Mouse (Mus musculus) lung, postnatal 0 days (tissue): Measurements from ENCODE around the gene Tmem126a. TPM values are rescaled to one million over a fixed set of nuclear protein-coding genes. Genes with fewer than 3 reads are reported as not detected.

ENCODE experiments used
- ATAC-seq: fragments of 200-750 bp; cut with Nextera tagmentation; 2 replicates; pipeline ENCODE4 v1.8.0; 2017; ENCODE audit warnings: moderate library complexity
- DNase-seq: peaks from one replicate; pipeline ENCODE4 v3.0.0-alpha.2; 2016; ENCODE audit warnings: low spot score
- H3K27ac ChIP-seq: fragments of 300-500 bp; sonication (generic); 2 replicates; pipeline ENCODE4 v1.5.1; 2014; ENCODE audit warnings: antibody characterized with exemption, mild to moderate bottlenecking, low read length, mixed read lengths
- H3K27me3 ChIP-seq: fragments of 300-500 bp; sonication (generic); replicated peaks from 2 replicates; pipeline ENCODE4 v1.6.1; 2014; ENCODE audit warnings: low read length, mixed read lengths; ENCODE audit not compliant: insufficient read depth
- H3K36me3 ChIP-seq: fragments of 300-500 bp; sonication (generic); 2 replicates; pipeline ENCODE4 v1.6.1; 2014; ENCODE audit warnings: low read length, mixed read lengths; ENCODE audit not compliant: insufficient read depth
- H3K4me1 ChIP-seq: fragments of 300-500 bp; sonication (generic); 2 replicates; pipeline ENCODE4 v1.6.1; 2014; ENCODE audit warnings: antibody characterized with exemption, low read depth, low read length, mixed read lengths; ENCODE audit not compliant: insufficient read depth
- H3K4me2 ChIP-seq: fragments of 300-500 bp; sonication (generic); replicated peaks from 2 replicates; pipeline ENCODE4 v1.6.1; 2014; ENCODE audit warnings: low read depth, mild to moderate bottlenecking, low read length, moderate library complexity, mixed read lengths
- H3K4me3 ChIP-seq: fragments of 300-500 bp; sonication (generic); 2 replicates; pipeline ENCODE4 v1.5.1; 2014; ENCODE audit warnings: low read depth, low read length
- H3K9ac ChIP-seq: fragments of 300-500 bp; sonication (generic); replicated peaks from 2 replicates; pipeline ENCODE4 v1.6.1; 2014; ENCODE audit warnings: low read depth, mild to moderate bottlenecking
- H3K9me3 ChIP-seq: fragments of 300-500 bp; sonication (generic); 2 replicates; pipeline ENCODE4 v1.6.1; 2016; ENCODE audit warnings: low read length, mixed read lengths
- CTCF ChIP-seq: IDR thresholded peaks from 2 replicates; pipeline ENCODE4 v1.5.1; 2016; ENCODE audit warnings: antibody characterized with exemption, mild to moderate bottlenecking
- EP300 ChIP-seq: IDR thresholded peaks from 2 replicates; pipeline ENCODE4 v1.6.1; 2016; ENCODE audit warnings: antibody characterized with exemption, mild to moderate bottlenecking, control low read depth
- WGBS: fragments of 180-500 bp; shearing (Covaris S2); extraction: QIAGEN DNeasy Blood & Tissue Kit; methylation state at CpG from one replicate; pipeline ENCODE4 v1.1.7; 2014; 5-methylcytosine and 5-hydroxymethylcytosine counted together
- polyA plus RNA-seq: library from polyadenylated mRNA; unstranded; fragments of >200 nt; fragmentation: Nextera tagmentation; extraction: Ambion mirVana; gene quantifications from 2 replicates; pipeline ENCODE4 v1.2.1, GENCODE M21; 2015

Gene Tmem126a
- polyA plus RNA-seq, 1 experiment from 2014 or later, result 62.6 TPM

DNA sequence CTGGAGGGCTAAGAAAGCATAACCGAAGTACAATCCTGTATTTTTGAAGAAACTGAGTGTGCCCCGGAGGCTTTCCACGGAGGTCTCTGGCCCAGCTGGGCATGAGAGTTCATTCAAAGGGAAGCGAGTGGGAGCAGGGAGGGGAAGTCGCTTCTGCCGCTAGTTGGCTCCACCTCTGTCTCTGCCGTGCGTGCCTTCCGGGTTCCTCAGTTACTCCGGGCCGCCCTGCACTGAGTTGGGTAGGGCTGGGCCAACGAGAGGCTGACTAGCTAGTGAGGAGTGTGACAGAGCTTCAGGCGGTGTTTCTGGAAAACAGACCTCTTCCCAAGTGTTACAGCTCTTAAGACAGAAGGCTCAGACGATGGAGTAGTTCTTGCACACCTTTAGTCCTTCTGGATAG lies 3.9 kb upstream of the Tmem126a start:
- ATAC-seq, result peak; percentile 54
- DNase-seq, result peak; percentile 54
- 18% methylated on average over 14 of the region's 14 CpGs for WGBS
- Histone ChIP-seq H3K27ac (no peak overlapping the region), H3K4me3 (no peak overlapping the region), H3K36me3 (no peaks in the 10 kb centered on the region), H3K4me2 (no peak overlapping the region), H3K27me3 (no peaks in the 10 kb centered on the region), H3K9me3 (no peaks in the 10 kb centered on the region), H3K9ac (no peak overlapping the region), H3K4me1 (peaks cover 6% of the 10 kb centered on the region; the same call in 1 of the 2 replicates)
- no peak for TF ChIP-seq EP300
- TF ChIP-seq CTCF, result peak; percentile 60

DNA sequence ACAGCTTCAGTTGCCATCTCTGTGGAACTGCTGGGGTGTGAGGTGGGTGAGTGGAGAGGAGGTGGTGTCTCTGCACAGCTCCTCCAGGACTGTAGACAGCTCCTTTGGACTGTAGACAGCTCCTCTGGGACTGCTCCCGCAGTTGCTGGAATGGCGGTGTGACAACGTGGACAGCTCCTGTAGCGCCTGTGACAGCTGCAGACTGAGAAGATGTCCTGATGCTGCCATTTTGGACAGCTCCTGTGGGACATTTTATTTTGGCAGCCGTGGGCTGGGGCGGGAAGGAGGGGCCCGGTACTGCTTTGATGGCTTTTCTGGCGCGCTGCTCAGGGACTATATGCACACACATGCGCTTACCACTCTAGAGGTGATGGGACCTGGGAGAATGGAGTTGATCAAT lies 3.3 kb upstream of the Tmem126a start:
- H3K4me2 ChIP-seq, result no peak overlapping the region
- no peaks in the 10 kb centered on the region for H3K36me3 ChIP-seq
- no peak for ATAC-seq
- TF ChIP-seq EP300 (no peak), CTCF (no peak)
- H3K4me1 ChIP-seq, result peaks cover 6% of the 10 kb centered on the region; the same call in 1 of the 2 replicates
- no peak for DNase-seq
- no peak overlapping the region for H3K4me3 ChIP-seq
- no peak overlapping the region for H3K9ac ChIP-seq
- WGBS, result 38% methylated on average over 10 of the region's 10 CpGs
- H3K9me3 ChIP-seq, result no peaks in the 10 kb centered on the region
- H3K27ac ChIP-seq, result no peak overlapping the region
- H3K27me3 ChIP-seq, result no peaks in the 10 kb centered on the region

DNA sequence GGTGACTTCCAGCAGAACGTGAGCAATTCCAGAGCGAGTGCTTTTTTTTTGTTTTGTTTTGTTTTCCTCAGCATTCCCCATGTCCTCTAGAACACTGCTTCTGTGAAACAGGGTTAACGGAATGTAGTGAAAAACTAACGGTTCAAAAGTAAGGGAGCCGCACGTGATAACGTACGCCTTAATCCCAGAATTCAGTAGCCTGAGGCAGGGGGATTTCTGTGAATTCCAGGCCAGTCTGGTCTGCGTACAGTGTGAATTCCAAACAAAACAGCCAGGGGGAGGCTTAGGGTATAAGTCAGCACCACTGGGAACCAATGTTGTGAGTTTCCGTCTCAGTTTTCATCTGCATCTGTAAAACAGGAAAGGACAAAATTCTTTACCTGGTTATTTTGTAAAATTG lies 488 bp upstream of the Tmem126a start:
- H3K9ac ChIP-seq, result peak overlapping the region; percentile 51
- H3K36me3 ChIP-seq, result no peaks in the 10 kb centered on the region
- WGBS, result 10% methylated on average over 10 of the region's 10 CpGs
- peaks cover 6% of the 10 kb centered on the region; the same call in 1 of the 2 replicates for H3K4me1 ChIP-seq
- H3K4me3 ChIP-seq, result peak overlapping the region; percentile 73
- peak overlapping the region; percentile 85 for H3K27ac ChIP-seq
- ATAC-seq (peak; percentile 36; the same call in 1 of the 2 replicates), DNase-seq (peak; percentile 45)
- H3K9me3 ChIP-seq, result no peaks in the 10 kb centered on the region
- TF ChIP-seq EP300 (no peak), CTCF (peak; percentile 37)
- H3K4me2 ChIP-seq, result peak overlapping the region; percentile 77
- H3K27me3 ChIP-seq, result no peaks in the 10 kb centered on the region

DNA sequence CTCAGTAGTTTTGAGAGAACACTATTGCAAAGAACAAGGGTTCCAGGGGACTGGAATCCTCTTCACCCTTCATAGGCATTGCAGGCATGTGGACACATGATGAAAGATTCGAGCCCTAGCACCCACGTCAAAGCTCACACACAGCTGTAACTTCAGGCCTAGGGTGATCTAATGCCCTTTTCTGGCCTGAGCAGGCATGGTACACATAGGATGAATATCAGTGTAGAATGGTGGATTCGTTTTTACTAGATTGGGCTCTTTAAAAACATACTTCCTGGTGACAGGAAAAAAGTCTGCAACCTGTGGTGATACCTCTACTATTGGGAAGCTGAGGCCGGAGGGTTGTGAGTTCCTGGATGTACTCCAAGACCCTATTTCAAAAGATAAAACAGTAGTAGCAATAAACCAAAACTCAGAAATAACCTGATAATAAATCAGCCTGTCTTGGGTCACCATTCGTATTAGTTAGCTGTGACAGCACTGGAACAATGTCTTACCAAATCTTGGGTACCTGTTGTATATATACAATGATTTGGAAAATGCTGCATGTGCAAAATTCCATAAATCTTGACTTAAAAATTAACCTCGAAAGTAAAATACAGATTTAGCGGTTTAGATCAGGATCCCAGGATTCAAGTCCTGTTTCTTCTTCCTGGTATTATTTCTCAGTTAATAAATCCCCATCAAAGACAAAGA lies 732 bp downstream of the Tmem126a start:
- TF ChIP-seq EP300 (no peak), CTCF (no peak)
- peaks cover 2% of the 10 kb centered on the region; the same call in 1 of the 2 replicates for H3K36me3 ChIP-seq
- no peaks in the 10 kb centered on the region for H3K9me3 ChIP-seq
- no peak overlapping the region for H3K27ac ChIP-seq
- WGBS, result 21% methylated on average over 7 of the region's 7 CpGs
- DNase-seq (no peak), ATAC-seq (no peak)
- H3K4me2 ChIP-seq, result peak overlapping the region; percentile 77
- H3K27me3 ChIP-seq, result no peaks in the 10 kb centered on the region
- peak overlapping the region; percentile 51; the same call in 1 of the 2 replicates for H3K9ac ChIP-seq
- H3K4me3 ChIP-seq, result peak overlapping the region; percentile 73
- H3K4me1 ChIP-seq, result peaks cover 6% of the 10 kb centered on the region; the same call in 1 of the 2 replicates

DNA sequence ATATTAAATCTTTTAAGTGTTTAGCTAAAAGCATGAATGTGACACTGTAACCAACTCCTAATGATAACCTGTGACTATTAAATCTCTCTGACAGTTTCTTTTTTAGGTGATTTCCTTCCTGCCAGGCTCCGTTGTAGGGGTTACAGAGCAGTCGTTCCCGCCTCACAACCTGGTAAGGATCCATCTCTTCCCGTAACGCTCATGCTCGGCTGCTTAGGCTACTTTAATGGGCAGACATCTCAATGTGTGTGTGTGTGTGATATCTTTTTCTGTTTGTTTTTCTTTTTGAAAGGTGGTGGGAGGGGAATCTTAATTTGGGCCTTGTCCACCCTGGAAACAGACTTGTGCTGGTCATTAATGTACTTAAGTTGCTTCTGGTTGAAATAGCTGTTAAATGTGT lies 12.8 kb downstream of the Tmem126a start:
- DNase-seq (no peak), ATAC-seq (no peak)
- H3K4me1 ChIP-seq, result no peaks in the 10 kb centered on the region; the same call in 1 of the 2 replicates
- peak overlapping the region; percentile 86 for H3K4me2 ChIP-seq
- H3K27ac ChIP-seq, result peak overlapping the region; percentile 99; the same call in 1 of the 2 replicates
- H3K27me3 ChIP-seq, result no peaks in the 10 kb centered on the region
- WGBS, result 2% methylated on average over 6 of the region's 6 CpGs
- TF ChIP-seq CTCF, result no peak
- TF ChIP-seq EP300, result no peak
- H3K36me3 ChIP-seq, result no peaks in the 10 kb centered on the region
- H3K4me3 ChIP-seq, result peak overlapping the region; percentile 99
- peak overlapping the region; percentile 96 for H3K9ac ChIP-seq
- H3K9me3 ChIP-seq, result no peaks in the 10 kb centered on the region

DNA sequence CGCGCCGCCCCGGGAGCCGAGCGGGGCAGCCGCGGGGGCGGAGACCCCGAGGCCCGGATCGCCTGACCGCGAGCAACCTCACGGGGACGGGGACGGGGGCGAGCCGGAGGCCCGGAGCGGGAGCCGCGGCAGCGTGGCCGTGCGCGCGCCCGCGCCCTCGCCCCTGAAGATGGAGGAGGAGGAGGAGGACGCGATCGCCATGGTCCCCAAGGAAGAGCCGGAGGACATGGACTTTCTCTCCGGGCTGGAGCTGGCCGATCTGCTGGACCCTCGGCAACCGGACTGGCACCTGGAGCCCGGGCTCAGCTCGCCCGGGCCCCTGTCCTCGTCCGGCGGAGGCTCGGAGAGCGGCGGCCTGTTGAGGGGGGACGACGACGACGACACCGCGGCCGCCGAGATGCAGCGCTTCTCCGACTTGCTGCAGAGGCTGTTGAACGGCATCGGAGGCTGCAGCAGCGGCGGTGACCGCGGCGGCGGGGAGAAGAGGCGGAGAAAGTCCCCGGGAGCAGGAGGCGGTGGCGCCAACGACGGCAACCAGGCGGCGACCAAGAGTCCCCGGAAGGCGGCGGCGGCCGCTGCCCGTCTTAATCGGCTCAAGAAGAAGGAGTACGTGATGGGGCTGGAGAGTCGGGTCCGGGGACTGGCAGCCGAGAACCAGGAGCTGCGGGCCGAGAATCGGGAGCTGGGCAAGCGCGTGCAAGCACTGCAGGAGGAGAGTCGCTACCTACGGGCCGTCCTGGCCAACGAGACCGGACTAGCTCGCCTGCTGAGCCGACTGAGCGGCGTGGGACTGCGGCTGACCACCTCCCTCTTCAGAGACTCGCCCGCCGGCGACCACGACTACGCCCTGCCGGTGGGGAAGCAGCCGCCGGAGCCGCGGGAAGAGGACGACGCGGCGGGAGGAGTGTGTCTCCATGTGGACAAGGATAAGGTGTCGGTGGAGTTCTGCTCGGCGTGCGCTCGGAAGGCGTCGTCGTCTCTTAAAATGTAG lies 13.6 kb downstream of the Tmem126a start:
- peak; percentile 63 for TF ChIP-seq CTCF
- no peak for TF ChIP-seq EP300
- H3K36me3 ChIP-seq, result no peaks in the 10 kb centered on the region

More for the DNA sequence above, 13.6 kb downstream of the Tmem126a start:
- H3K9ac ChIP-seq, result peak overlapping the region; percentile 96
- peak overlapping the region; percentile 99 for H3K27ac ChIP-seq
- H3K4me1 ChIP-seq, result no peaks in the 10 kb centered on the region; the same call in 1 of the 2 replicates
- H3K27me3 ChIP-seq, result no peaks in the 10 kb centered on the region
- peak; percentile 74 for ATAC-seq
- peak overlapping the region; percentile 99 for H3K4me3 ChIP-seq
- peak overlapping the region; percentile 86 for H3K4me2 ChIP-seq
- H3K9me3 ChIP-seq, result no peaks in the 10 kb centered on the region
- peak; percentile 84 for DNase-seq
- WGBS, result under 1% methylated on average over 86 of the region's 123 CpGs
